Mouse (Mus musculus): ENCODE measurements around the gene Slc43a2. TPM values are rescaled to one million over a fixed set of nuclear protein-coding genes. Genes with fewer than 3 reads are reported as not detected.

Gene Slc43a2
- total RNA-seq, 2 experiments from 2014 or later, result 40.5 to 44.7 TPM

DNA sequence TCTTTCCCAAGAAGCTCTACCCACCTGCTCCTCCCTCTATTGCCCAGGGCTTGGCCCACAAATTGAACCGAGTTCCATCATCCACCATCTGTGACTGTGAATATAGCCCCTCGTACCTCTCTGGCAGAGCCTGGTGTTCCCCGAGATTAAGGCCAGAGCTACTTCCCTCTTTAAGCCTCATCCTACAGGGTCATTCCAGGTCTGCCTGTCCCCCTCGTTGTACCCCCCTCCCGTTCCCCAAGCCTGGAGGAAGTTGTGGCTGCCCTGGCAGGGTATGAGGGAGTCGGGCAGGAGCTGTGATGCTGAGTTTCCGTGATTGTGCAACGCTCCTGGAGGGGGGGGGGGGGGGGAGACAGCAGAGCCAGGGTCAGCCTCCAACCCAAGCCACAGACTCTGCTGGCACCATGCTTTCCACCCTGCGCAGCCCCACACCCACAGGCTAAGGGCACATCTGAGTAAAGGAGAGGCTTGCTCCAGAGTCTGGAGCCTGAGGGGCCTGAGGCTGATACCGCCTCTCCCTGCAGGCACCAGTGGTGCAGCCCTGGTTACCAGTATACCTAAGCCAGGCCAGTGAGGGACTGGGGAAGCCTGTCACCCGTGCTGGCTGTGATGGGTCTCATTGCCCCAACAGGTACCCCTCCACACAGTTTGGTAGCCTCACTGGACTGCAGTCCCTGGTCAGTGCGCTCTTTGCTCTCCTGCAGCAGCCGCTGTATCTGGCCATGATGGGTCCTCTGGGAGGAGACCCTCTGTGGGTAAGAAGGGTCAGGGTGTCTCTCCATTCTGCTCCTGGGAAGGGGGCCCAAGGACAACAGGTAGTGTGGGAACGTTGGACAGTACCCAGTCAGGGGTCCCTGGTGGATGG, 39.9 kb downstream of the Slc43a2 start:
- no peak for DNase-seq (ENCODE audit: low spot score in 2 of 2)

GRCm38 (mm10) chr11:75572301-75572791, 40.9 kb downstream of the Slc43a2 start:
- no peak for DNase-seq (ENCODE audit: low spot score in 2 of 2)

DNA sequence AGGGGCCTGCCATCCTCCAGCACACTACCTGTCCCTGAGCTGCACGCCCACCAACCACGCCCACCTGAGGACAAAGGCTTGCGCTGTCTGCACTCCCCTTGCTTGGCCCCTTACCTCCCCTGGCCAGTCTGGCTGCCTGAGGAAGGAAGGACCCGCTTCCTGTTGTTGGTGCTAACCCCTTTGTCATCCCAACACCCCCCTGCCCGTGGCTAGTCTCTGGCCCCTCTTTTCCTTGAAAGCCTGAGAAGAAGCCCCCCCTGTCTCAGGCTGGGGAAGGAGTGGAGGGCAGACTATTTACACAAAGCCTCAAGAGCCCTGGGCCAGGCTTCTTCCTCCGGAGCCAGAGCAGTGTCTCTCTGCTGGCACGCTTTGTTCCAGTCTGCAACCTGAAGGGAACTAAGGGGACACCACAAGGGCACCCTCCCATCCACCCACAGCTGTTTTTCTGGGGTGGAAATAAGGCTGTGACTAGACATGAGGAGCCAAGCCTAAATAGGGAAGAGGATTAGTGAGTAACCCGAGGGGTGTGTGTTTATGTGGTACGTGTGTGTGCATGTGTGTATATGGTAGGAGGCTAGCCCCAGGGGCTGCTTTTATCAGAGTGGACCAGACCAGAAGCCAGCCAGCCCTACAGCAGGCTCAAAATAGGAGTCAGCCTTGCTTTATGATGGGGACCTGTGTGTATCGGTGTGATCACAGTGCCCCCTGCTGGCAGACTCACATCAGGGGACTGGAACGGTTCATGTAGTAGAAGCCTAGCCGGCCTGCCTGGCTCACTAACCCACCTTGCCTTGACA, 41.6 kb downstream of the Slc43a2 start:
- peak; percentile 93 to 96 for DNase-seq (ENCODE audit: low spot score in 2 of 2)

- DNase-seq (ENCODE audit: low spot score in 2 of 2), result no peak
Observed at GRCm38 (mm10) chr11:75574378-75575123, 43.1 kb downstream of the Slc43a2 start.

- no peak for DNase-seq (ENCODE audit: low spot score in 2 of 2)
Observed at GRCm38 (mm10) chr11:75575560-75576123, 44.1 kb downstream of the Slc43a2 start.

GRCm38 (mm10) chr11:75578609-75579008, 47.1 kb downstream of the Slc43a2 start:
- no peak for DNase-seq (ENCODE audit: low spot score in 2 of 2)

- DNase-seq (ENCODE audit: low spot score in 2 of 2), result no peak
Observed at GRCm38 (mm10) chr11:75581495-75582149, 50.1 kb downstream of the Slc43a2 start.

GRCm38 (mm10) chr11:75583521-75583920, 52.0 kb downstream of the Slc43a2 start:
- DNase-seq (ENCODE audit: low spot score in 2 of 2), result no peak

DNA sequence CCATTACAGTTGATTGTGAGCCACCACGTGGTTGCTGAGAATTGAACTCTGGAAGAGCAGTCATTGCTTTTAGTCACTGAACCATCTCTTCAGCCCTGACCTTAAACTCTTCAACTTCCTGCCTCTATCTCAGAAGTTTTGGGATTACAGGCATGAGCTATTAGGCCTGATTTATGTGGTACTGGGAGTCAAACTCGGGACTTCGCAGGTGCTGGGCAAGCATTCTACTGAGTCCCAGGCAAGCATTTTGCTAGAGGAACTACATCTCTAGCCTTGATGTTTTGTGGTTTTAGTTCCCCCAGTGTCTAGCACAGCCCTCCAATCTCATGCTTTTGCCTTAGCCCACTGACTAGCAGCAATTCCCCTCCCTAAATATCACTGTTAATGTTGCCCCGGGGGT, 53.6 kb downstream of the Slc43a2 start:
- no peak for DNase-seq (ENCODE audit: low spot score in 2 of 2)

DNA sequence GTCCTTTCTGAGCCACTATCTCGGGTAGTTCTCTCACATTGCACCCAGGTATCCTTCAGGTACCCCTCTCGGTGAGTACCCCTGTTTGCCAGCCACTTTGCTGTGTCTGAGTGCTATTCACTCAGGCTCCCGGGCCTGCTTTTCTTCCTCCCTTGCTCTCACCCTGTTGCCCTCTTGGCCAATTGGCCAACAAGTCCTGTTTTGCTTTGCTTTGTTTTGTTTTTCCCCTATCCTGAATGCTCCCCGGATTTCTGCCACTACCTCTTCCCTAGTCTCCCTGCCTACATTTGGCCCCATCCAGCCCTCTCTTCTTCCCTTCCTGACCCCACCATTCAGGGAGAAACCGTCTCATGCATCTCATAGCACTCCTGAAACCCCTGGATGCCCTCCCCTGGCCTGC, 54.5 kb downstream of the Slc43a2 start:
- DNase-seq (ENCODE audit: low spot score in 2 of 2), result no peak

GRCm38 (mm10) chr11:75586963-75587362, 55.5 kb downstream of the Slc43a2 start:
- DNase-seq (ENCODE audit: low spot score in 2 of 2), result no peak

GRCm38 (mm10) chr11:75587493-75588284, 56.2 kb downstream of the Slc43a2 start, which contains the start of gene Pitpna:
Pitpna (plus strand) TSS chr11:75588097.
- DNase-seq (ENCODE audit: low spot score in 2 of 2), result peak; percentile 94 to 95

DNA sequence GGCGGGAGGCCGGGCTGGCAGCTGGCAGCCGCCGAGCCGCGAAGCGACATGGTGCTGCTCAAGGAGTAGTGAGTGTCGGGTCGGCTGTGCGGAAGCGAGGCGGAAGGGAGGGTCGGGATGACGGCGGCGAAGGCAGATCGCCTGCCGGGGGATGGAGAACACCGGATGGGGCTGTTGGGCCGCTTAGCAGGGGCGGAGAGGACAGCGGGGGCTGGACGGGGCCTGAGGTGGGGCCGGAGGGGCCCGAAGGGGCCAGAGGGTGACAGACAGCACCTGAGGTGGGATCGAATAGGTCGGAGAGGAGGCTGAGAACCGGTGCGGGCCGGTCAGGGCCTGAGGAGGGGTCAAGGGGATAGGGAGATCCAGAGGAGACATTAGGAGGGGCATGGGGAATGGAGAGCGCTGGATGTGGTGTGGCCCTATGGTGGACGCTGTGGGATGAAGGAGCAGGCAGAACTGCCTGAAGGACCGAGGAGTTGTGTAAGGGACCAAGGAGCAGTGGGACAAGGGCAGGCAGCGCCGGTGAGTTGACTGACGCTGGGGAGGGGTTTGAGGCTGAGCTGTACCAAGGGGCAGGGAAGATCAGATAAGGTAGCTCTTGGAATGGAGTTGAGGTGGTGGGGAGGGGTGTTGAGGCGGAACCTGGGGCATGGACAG, 56.9 kb downstream of the Slc43a2 start:
- no peak for DNase-seq (ENCODE audit: low spot score in 2 of 2)

- no peak for DNase-seq (ENCODE audit: low spot score in 2 of 2)
Observed at GRCm38 (mm10) chr11:75592612-75593011, 61.1 kb downstream of the Slc43a2 start.

GRCm38 (mm10) chr11:75594431-75594830, 62.9 kb downstream of the Slc43a2 start:
- DNase-seq (ENCODE audit: low spot score in 2 of 2), result no peak

DNA sequence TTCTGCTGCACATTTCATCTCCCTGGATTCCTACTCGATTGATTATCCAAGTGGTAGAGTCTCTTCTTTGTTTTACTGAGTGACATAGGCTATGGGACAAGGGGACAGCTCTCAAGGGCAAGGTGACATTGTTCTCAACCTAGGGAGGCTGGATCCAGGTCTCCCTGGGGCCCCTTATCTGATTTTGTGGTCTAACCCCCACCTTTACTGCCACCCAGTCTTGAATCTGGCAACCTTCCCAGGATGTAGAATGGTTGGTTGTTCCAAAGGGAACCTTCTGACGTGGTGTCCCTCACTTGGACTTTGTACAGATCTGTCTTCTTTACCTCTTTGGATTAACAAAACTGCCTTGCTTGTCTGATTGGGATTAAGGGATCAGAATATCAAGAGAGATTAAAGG, 63.9 kb downstream of the Slc43a2 start:
- DNase-seq (ENCODE audit: low spot score in 2 of 2), result no peak

DNA sequence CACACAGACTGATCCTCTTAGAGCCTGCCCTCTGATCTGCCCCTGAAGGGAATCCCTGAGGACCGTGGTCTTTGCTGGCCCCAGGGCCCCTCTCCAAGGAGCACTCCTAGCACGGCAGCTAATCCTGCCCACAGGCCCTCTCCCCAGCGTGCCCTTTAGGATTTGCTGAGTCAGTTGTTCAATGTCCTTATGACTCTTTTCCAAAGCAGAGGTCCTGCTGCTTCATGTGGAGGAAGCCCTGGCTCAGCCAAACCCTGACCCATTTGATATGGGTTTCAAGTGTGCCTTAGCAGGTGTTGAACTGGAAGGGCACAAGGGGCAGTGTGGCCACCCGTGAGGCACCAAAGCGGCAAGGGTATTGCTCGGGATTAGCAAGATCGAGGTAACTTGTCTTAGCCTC, 64.3 kb downstream of the Slc43a2 start:
- DNase-seq (ENCODE audit: low spot score in 2 of 2), result no peak

GRCm38 (mm10) chr11:75596726-75597255, 65.3 kb downstream of the Slc43a2 start:
- DNase-seq (ENCODE audit: low spot score in 2 of 2), result no peak

GRCm38 (mm10) chr11:75598004-75598403, 66.5 kb downstream of the Slc43a2 start:
- DNase-seq (ENCODE audit: low spot score in 2 of 2), result no peak

All from layer of hippocampus, postnatal 14 days (tissue).